Mouse (Mus musculus) heart, adult 2 months (tissue): ENCODE results near the gene Tanc2. TPM values are rescaled to one million over a fixed set of nuclear protein-coding genes. Genes with fewer than 3 reads are reported as not detected.

Experiments used
- DNase-seq, 2 experiments: peaks; one replicate each; pipeline ENCODE4 v3.0.0; 2021
- H3K27ac ChIP-seq: fragments of 200-600 bp; 2 replicates; pipeline ENCODE4 v1.8.1; 2022
- H3K27me3 ChIP-seq: fragments of 200-500 bp; 2 replicates; pipeline ENCODE4 v1.6.1; 2012; ENCODE audit warnings: mild to moderate bottlenecking, low read length, inconsistent platforms, mixed read lengths; ENCODE audit not compliant: control insufficient read depth, insufficient read depth
- H3K36me3 ChIP-seq: fragments of 200-500 bp; 2 replicates; pipeline ENCODE4 v1.6.1; 2012; ENCODE audit warnings: low read length, inconsistent platforms; ENCODE audit not compliant: control insufficient read depth, insufficient read depth
- H3K4me1 ChIP-seq: fragments of 200-500 bp; 2 replicates; pipeline ENCODE4 v1.6.1; 2011; ENCODE audit warnings: low read length; ENCODE audit not compliant: control insufficient read depth, insufficient read depth
- H3K4me3 ChIP-seq: fragments of 200-600 bp; 2 replicates; pipeline ENCODE4 v1.8.1; 2022
- H3K79me2 ChIP-seq: fragments of 200-500 bp; replicated peaks from 2 replicates; pipeline ENCODE4 v1.6.1; 2012; ENCODE audit warnings: mild to moderate bottlenecking, inconsistent platforms, low read length, moderate library complexity, mixed read lengths; ENCODE audit not compliant: control insufficient read depth, insufficient read depth
- H3K9ac ChIP-seq: fragments of 200-500 bp; 2 replicates; pipeline ENCODE4 v1.6.1; 2012; ENCODE audit warnings: low read depth, mild to moderate bottlenecking, control low read depth, inconsistent platforms, low read length, mixed read lengths
- CTCF ChIP-seq: fragments of 200-600 bp; IDR thresholded peaks from 2 replicates; pipeline ENCODE4 v1.8.1; 2022; ENCODE audit warnings: antibody characterized with exemption, mild to moderate bottlenecking, moderate library complexity
- EP300 ChIP-seq: fragments of 200-500 bp; IDR thresholded peaks from 2 replicates; pipeline ENCODE4 v1.6.1; 2011; ENCODE audit warnings: low read depth, low read length, control low read depth; ENCODE audit not compliant: insufficient read depth
- POLR2A ChIP-seq: fragments of 200-500 bp; IDR thresholded peaks from 2 replicates; pipeline ENCODE4 v1.6.1; 2011; ENCODE audit warnings: mild to moderate bottlenecking, low read depth, low read length, control low read depth; ENCODE audit not compliant: insufficient read depth
- WGBS: fragments of 180-500 bp; shearing (Covaris S2); methylation state at CpG from one replicate; pipeline ENCODE4 v1.1.7; 2018; 5-methylcytosine and 5-hydroxymethylcytosine counted together
- intact Hi-C: fragments of 180-260 bp; cut with DNase I; formaldehyde crosslinking; loops from one replicate; pipeline ENCODE4 v1.15.1; 2025
- polyA plus RNA-seq: library from polyadenylated mRNA; depleted of rRNA; stranded (reverse); fragments of >200 nt; gene quantifications from 2 replicates; pipeline ENCODE4 v1.2.3, GENCODE M21; 2012
- total RNA-seq, 2 experiments: library from RNA; stranded (reverse); gene quantifications; 2 replicates each; pipeline ENCODE4 v1.2.3; 2021

Tanc2 gene
- total and polyA plus RNA-seq, 3 experiments = 3.5 to 15.2 (median 11.9) TPM

DNA sequence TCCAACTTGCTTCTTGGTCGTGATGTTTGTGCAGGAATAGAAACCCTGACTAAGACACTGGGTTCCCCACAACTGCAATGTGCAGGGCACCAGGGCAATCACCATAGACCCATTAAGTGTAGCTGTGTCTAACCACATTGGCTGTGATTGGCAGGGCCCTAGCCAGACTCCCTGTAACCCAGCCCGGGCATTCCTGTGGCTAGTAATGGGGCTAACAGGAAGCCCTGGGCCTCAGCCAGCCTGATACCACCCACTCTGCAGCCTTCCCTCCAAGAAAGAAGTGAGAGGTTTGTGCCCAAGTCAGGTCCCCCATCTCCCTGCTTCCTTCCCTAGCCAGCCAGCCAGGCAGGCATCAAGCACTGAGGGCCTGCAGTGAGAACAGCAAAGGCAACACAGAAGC lies 358.5 kb downstream of the Tanc2 start:
- Histone ChIP-seq H3K36me3 (no peaks in the 10 kb centered on the region), H3K9ac (no peak overlapping the region), H3K4me3 (no peak overlapping the region), H3K27me3 (no peaks in the 10 kb centered on the region), H3K27ac (no peak overlapping the region), H3K79me2 (no peaks in the 10 kb centered on the region), H3K4me1 (peaks cover 14% of the 10 kb centered on the region)
- TF ChIP-seq CTCF (no peak), EP300 (no peak), POLR2A (no peak)
- intact Hi-C loops = loop anchor here (10.0 kb wide), 1 partner anchor 437 kb away; the partner anchor contains the start of gene Icam2
- WGBS = 52% methylated on average over 2 of the region's 2 CpGs
- peak in 1 of 2 experiments; percentile 16 for DNase-seq

- WGBS = 47% methylated on average over 4 of the region's 4 CpGs
- H3K4me3 ChIP-seq = no peak overlapping the region
- no peaks in the 10 kb centered on the region for H3K27me3 ChIP-seq
- no peak for TF ChIP-seq EP300
- H3K9ac ChIP-seq = no peak overlapping the region
- peaks cover 11% of the 10 kb centered on the region for H3K4me1 ChIP-seq
- no peaks in the 10 kb centered on the region for H3K36me3 ChIP-seq
- DNase-seq = peak in 1 of 2 experiments; percentile 19
- no peak overlapping the region for H3K27ac ChIP-seq
- intact Hi-C loops = no loop called here
- no peaks in the 10 kb centered on the region for H3K79me2 ChIP-seq
Observed at GRCm38 (mm10) chr11:105950519-105950918, 360.7 kb downstream of the Tanc2 start.

DNA sequence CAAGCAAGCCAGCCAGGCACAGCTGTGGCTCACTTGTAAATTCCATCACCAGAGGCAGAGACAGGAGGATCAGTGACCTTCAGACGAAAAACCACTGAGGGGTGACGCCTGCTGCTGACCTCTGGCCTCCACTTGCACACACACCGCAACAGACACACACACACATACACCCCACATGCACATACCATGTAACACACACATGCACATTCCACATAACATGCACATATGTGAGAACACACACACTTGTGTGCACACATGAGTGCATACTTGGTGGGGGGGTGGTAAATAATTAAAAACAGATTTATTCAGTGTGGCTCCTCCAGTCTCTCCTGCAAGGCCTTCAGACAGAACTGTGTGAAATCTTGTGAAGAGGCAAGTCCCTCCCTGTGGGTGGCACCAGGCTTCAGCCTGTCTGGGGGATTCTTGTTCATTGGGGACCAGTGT lies 361.8 kb downstream of the Tanc2 start:
- WGBS = 77% methylated on average over 3 of the region's 3 CpGs
- intact Hi-C loops = no loop called here
- peak in 1 of 2 experiments; percentile 17 for DNase-seq

GRCm38 (mm10) chr11:105952111-105952510 lies 362.3 kb downstream of the Tanc2 start:
- no peak for DNase-seq
- intact Hi-C loops = no loop called here
- no peaks in the 10 kb centered on the region for H3K79me2 ChIP-seq
- no peak overlapping the region for H3K4me3 ChIP-seq
- H3K36me3 ChIP-seq = no peaks in the 10 kb centered on the region
- no peak overlapping the region for H3K27ac ChIP-seq
- H3K9ac ChIP-seq = no peak overlapping the region
- 93% methylated on average over 9 of the region's 9 CpGs for WGBS
- H3K4me1 ChIP-seq = peaks cover 8% of the 10 kb centered on the region
- no peak for TF ChIP-seq EP300
- TF ChIP-seq CTCF = no peak
- no peaks in the 10 kb centered on the region for H3K27me3 ChIP-seq

More for the DNA sequence above, 361.8 kb downstream of the Tanc2 start:
- Histone ChIP-seq H3K9ac (no peak overlapping the region), H3K4me3 (no peak overlapping the region), H3K79me2 (no peaks in the 10 kb centered on the region), H3K4me1 (peaks cover 7% of the 10 kb centered on the region; the same call in 1 of the 2 replicates), H3K27me3 (no peaks in the 10 kb centered on the region), H3K27ac (no peak overlapping the region), H3K36me3 (no peaks in the 10 kb centered on the region)
- no peak for TF ChIP-seq POLR2A
- TF ChIP-seq EP300 = no peak
- no peak for TF ChIP-seq CTCF

GRCm38 (mm10) chr11:105952911-105953386 lies 363.2 kb downstream of the Tanc2 start, which contains the start of gene Cyb561:
Gene Cyb561 (minus strand): TSS chr11:105953336.
- Histone ChIP-seq H3K4me1 (peaks cover 12% of the 10 kb centered on the region), H3K79me2 (no peaks in the 10 kb centered on the region), H3K36me3 (no peaks in the 10 kb centered on the region), H3K27me3 (no peaks in the 10 kb centered on the region), H3K27ac (peak within 1 kb of the TSS; percentile 33; the same call in 1 of the 2 replicates), H3K4me3 (no peak within 1 kb of the TSS), H3K9ac (no peak within 1 kb of the TSS)
- 80% methylated on average over 12 of the region's 12 CpGs for WGBS
- DNase-seq = no peak
- intact Hi-C loops = no loop called here
- TF ChIP-seq CTCF = no peak
- no peak for TF ChIP-seq EP300
- no peak for TF ChIP-seq POLR2A

DNA sequence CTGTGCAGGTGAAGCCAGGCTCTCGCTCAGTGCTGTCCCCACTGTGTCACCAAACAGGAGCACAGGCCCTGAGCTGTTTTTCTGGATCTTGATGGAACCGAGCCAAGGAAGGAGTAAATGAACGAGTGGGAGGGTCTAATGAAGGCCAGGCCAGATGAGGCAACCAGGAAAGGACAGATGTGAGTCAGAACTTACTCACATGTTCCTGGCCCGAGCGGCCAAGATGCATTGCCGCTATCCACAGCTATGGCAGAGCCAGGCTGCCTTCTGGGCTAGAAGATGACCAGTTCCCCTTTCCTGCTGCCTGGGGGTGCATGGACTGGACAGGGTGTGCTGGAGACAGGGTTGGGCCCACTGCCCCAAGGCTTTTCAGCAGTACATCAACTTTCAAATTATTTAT lies 363.6 kb downstream of the Tanc2 start:
- Histone ChIP-seq H3K36me3 (no peaks in the 10 kb centered on the region), H3K4me1 (peaks cover 14% of the 10 kb centered on the region), H3K27ac (peak overlapping the region; percentile 33; the same call in 1 of the 2 replicates), H3K27me3 (no peaks in the 10 kb centered on the region), H3K4me3 (no peak overlapping the region), H3K79me2 (no peaks in the 10 kb centered on the region), H3K9ac (no peak overlapping the region)
- intact Hi-C loops = no loop called here
- no peak for TF ChIP-seq CTCF
- TF ChIP-seq POLR2A = peak; percentile 46; the same call in 1 of the 2 replicates
- peak; percentile 67; the same call in 1 of the 2 replicates for TF ChIP-seq EP300
- 39% methylated on average over 6 of the region's 6 CpGs for WGBS
- peak; percentile 61 to 76 for DNase-seq
